Mouse (Mus musculus) ZHBTc4 (cell line): ENCODE measurements around the gene Phykpl.
"Not testable (repeated sequence)": the region's sequence is repeated elsewhere in the genome, so short reads cannot be mapped to it uniquely, and the experiment has no call there.

ENCODE experiments used
- DNase-seq: peaks from one replicate; pipeline ENCODE4 v3.0.0-alpha.2; 2011; ENCODE audit warnings: low read depth, low spot score

Gene Phykpl

GRCm38 (mm10) chr11:51617693-51618092 is 33.1 kb downstream of the Phykpl start:
- DNase-seq: peak; percentile 84

GRCm38 (mm10) chr11:51618894-51619408 is 34.4 kb downstream of the Phykpl start:
- no peak for DNase-seq

DNA sequence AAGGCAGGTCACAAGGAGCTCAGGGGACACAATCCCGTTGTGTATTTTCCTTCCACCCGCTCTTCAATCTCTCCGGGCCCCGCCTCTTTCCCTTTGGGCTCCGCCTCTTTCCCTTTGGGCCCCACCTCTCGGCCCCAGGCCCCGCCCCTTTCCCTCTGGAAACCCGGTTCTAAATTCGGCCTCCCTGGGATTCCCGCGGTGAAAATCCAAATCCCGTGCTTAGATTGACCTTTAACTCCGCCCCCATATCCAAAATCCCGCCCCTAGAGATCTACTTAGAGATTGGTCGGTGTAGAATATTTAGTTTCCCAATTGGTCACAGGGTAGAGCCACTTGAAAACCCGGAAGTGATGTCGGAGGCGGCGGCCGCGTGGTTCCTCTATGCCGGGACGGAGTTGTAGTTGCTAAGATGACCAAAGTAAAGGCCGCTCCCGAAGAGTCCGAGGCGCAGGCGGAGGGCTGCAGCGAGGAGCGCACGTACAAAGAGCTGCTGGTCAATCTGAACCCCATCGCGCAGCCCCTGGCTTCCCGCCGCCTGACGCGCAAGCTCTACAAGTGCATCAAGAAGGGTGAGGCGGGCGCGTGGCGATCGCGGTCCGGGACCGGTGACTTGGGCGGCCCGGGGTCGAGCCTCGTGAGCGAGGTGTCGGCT is 35.0 kb downstream of the Phykpl start, which contains the start of gene Nhp2:
TSS of gene Nhp2 (plus strand) at position 327 of the 652 bp plus-strand sequence.
- peak; percentile 99 for DNase-seq

- DNase-seq: peak; percentile 7
These were observed 35.5 kb downstream of the Phykpl start for GRCm38 (mm10) chr11:51620084-51620483.

GRCm38 (mm10) chr11:51621776-51622175 is 37.2 kb downstream of the Phykpl start:
- peak; percentile 2 for DNase-seq

DNA sequence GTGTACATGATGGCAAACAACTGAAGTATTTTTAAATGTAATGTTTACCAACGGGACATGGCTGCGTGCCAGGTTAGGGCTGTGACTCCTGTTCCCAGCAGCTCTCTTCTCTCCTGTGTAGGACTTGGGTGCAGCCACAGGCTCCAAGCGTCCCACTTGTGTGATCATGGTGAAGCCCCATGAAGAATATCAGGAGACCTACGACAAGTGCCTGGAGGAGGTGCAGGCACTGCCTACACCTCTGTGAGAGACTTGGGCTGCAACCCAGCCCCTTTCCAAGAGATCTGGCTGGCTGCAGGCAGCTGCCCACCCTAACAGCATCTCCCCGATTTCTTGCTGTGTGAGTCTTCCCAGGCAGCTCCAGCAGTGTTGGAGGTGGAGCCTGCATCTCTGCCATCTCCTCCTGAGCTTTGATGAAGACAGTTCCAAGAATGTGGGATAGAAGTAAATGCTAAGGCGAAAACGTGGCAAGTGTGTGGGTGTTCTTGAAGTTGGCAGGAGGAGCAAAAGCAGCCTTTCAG is 38.5 kb downstream of the Phykpl start:
- peak; percentile 4 for DNase-seq

DNA sequence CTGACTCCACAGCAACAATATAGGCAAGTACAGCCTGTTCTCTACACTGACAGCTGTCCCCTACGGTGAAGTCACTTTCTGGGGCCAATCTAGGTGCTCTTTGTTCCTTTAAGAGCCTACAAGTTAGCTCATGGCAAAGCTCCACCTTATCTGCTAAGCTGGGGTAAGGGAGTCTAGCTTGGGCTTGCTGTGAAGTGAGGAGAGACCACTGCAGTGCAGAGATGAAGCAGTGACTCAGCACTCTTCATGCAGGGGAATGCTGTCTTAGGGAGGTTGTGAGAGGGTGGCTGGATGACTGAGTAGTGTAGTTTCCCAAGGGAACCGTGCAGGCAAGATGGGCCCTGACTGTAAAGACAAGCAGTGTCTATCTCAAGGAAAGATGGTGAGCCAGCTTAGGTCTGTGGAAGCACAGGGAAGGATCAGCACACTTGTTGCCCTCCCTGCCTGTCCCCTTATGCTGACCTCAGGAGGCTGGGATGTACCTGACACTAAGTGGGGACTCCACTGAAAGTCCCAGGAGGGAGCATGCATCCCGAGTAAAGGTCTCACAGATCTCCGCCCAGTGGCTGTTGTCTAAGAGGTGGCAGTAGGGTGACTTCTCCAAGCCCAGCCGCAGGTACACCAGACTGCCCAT is 40.7 kb downstream of the Phykpl start:
- peak; percentile 33 for DNase-seq

DNA sequence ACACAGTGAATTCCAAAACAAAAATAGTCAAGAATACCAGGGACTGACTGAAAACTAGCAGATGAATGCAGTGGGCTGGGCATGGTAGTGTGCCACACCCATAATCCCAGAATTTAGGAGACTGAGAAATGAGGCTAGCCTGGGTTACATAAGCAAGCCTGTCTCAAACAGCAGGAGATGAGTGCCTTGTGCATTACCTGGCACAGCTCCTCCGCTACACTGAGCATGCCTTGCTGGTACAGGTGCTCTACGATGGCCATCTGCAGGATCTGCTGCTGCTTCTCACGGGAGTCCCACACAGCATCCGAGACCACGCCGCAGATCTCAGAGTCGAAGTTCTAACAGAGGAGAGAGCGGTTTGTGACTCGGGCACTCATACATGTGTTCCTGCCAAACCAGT is 42.9 kb downstream of the Phykpl start:
- DNase-seq: no peak

- DNase-seq: no peak
These were observed 43.4 kb downstream of the Phykpl start for GRCm38 (mm10) chr11:51627907-51628306.

DNA sequence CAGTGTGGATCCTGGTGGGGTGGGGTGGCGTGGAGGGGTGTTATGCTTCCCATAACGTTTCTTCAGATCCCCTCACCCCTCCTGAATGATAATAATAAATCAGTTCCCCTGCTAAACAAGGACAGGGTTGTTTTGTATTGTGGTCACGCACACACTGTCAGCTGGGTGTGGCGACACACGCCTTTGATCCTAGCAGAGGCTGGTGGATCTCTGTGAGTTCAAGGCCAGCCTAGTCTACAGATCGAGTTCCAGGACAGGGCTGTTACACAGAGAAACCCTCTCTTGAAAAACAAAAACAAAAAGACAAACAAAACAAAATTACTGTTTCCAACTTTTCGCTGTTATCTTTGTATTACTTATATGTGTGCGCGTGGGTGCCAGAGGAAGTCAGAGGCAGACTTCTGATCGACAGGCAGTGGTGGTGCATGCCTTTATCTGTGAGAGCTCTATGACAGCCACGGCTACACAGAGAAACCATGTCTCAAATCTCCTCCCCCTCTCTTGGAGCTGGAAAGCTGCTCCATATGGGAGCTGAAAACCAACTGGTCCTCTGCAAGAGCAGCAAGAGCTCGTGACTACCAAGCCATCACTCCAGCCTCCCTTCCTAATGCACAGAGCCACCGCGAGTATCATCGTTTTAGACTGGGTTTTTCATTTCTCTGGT is 45.2 kb downstream of the Phykpl start:
- DNase-seq: peak; percentile 42

- DNase-seq: no peak
These were observed 47.7 kb downstream of the Phykpl start for GRCm38 (mm10) chr11:51632130-51632753.

DNA sequence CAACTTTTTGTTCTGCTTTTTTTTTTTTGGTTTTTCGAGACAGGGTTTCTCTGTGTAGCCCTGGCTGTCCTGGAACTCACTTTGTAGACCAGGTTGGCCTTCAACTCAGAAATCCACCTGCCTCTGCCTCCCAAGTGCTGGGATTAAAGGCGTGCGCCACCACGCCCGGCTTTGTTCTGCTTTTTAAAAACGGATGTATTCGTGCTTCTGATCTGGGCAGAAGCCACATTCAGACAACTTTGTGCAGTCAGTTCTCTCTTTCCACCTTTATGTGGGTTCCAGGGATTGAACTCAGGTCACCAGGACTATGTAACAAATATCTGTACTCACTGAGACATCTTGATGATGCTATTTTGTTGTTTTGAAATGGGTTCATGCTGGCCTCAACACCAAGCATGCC is 48.6 kb downstream of the Phykpl start:
- not testable (repeated sequence) for DNase-seq

DNA sequence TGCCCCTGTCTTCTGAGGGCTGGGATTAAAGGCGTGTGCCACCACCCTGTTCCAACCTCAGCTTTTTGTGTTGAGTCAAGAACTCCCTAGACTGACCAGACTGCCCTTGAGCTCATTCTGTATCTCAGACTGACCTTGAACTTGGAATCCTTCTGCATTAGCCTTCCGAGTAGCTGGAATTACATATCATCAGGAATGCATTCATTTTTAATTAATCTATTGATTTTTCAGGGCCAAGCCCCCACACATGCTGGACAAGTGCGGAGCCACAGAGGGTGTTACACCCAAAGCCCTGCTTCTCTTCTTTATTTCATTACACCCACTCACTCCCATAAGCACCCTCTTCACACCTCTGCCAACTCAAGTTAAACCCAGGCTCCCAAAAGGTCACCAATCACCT is 49.2 kb downstream of the Phykpl start:
- DNase-seq: peak; percentile 70

- DNase-seq: no peak
These were observed 50.6 kb downstream of the Phykpl start for GRCm38 (mm10) chr11:51635127-51635524.

GRCm38 (mm10) chr11:51635525-51636322 is 51.2 kb downstream of the Phykpl start, which contains the start of gene Rmnd5b:
Gene Rmnd5b (minus strand): TSS chr11:51635896.
- peak; percentile 95 for DNase-seq

- DNase-seq: peak; percentile 91
These were observed 51.7 kb downstream of the Phykpl start for GRCm38 (mm10) chr11:51636323-51636684.

GRCm38 (mm10) chr11:51637971-51638414 is 53.4 kb downstream of the Phykpl start:
- peak; percentile 95 for DNase-seq

GRCm38 (mm10) chr11:51638497-51638896 is 53.9 kb downstream of the Phykpl start:
- no peak for DNase-seq

GRCm38 (mm10) chr11:51640748-51641147 is 56.2 kb downstream of the Phykpl start:
- no peak for DNase-seq

DNA sequence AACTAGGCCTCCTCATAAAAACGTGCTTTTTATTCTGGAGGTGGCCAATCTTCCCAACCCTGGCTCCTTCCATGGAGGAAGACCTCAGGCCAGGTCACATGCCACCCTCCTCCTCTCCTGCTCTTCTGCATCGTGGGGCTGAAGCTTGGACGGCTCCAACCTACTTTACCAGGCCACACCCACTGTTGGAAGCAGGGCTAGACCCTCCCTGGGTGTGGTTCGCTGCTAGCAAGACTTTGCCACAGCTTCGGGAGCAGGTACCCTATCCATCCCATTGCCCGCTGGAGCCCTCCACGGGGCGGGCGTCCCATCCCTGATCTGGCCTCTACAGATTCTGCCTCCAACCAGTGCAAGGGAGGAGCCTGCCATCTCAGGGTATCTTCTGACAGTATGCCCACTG is 58.6 kb downstream of the Phykpl start:
- peak; percentile 52 for DNase-seq

GRCm38 (mm10) chr11:51643761-51644160 is 59.2 kb downstream of the Phykpl start:
- DNase-seq: peak; percentile 45
